Mouse (Mus musculus) hindbrain, embryonic 10.5 days (tissue): ENCODE data around the gene Kmt2a. TPM values are rescaled to one million over a fixed set of nuclear protein-coding genes. Genes with fewer than 3 reads are reported as not detected.
"Not testable (repeated sequence)": the region's sequence is repeated elsewhere in the genome, so short reads cannot be mapped to it uniquely, and the experiment has no call there.

Experiments used
- DNase-seq: peaks from one replicate; pipeline ENCODE4 v3.0.0-alpha.2; 2017; ENCODE audit warnings: low spot score
- H3K27ac ChIP-seq: fragments of 300-500 bp; sonication (generic); 2 replicates; pipeline ENCODE4 v1.5.1; 2016; ENCODE audit warnings: mild to moderate bottlenecking, moderate library complexity
- H3K27me3 ChIP-seq: fragments of 300-500 bp; sonication (generic); 2 replicates; pipeline ENCODE4 v1.6.1; 2016; ENCODE audit warnings: mild to moderate bottlenecking; ENCODE audit not compliant: poor library complexity, insufficient read depth, severe bottlenecking
- H3K36me3 ChIP-seq: fragments of 300-500 bp; sonication (generic); 2 replicates; pipeline ENCODE4 v1.6.1; 2016; ENCODE audit warnings: mild to moderate bottlenecking, moderate library complexity
- H3K4me1 ChIP-seq: fragments of 300-500 bp; sonication (generic); replicated peaks from 2 replicates; pipeline ENCODE4 v1.6.1; 2016; ENCODE audit warnings: mild to moderate bottlenecking
- H3K4me3 ChIP-seq: fragments of 300-500 bp; sonication (generic); 2 replicates; pipeline ENCODE4 v1.5.1; 2016; ENCODE audit warnings: mild to moderate bottlenecking, moderate library complexity
- H3K9me3 ChIP-seq: fragments of 300-500 bp; sonication (generic); 2 replicates; pipeline ENCODE4 v1.6.1; 2016; ENCODE audit warnings: mild to moderate bottlenecking, moderate library complexity
- WGBS: fragments of 180-500 bp; shearing (Covaris S2); methylation state at CpG from one replicate; pipeline ENCODE4 v1.1.7; 2016; 5-methylcytosine and 5-hydroxymethylcytosine counted together
- polyA plus RNA-seq: library from polyadenylated mRNA; unstranded; fragments of >200 nt; fragmentation: Nextera tagmentation; extraction: Ambion mirVana; gene quantifications from 2 replicates; pipeline ENCODE4 v1.2.1, GENCODE M21; 2016

Kmt2a gene
- polyA plus RNA-seq, 1 experiment from 2014 or later: 18.2 TPM

DNA sequence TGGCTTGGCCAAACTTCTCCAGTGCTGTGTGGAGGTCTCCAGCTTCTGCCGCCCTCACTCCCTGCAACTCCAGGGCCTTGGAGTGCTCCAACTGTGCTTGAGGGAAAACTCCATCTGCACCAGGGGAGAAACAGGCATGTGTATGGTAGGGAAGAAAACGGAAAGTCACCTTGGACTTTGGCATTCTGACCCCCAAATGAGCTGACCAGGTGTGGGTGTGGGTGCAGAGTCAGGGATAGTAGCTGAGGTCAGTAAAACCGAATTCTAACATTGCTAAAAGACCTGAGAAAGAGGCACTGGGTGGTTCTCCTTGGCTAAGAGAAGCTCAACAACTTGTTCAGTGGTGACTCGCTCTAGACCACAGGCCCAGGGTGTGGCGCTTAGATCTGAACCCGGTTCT, 79.4 kb downstream of the Kmt2a start:
- Histone ChIP-seq H3K4me1 (peaks cover 25% of the 10 kb centered on the region), H3K36me3 (peaks cover 22% of the 10 kb centered on the region), H3K4me3 (no peak overlapping the region), H3K27me3 (peaks cover 48% of the 10 kb centered on the region), H3K9me3 (no peaks in the 10 kb centered on the region), H3K27ac (no peak overlapping the region)
- 83% methylated on average over 6 of the region's 6 CpGs for WGBS
- DNase-seq: no peak

GRCm38 (mm10) chr9:44799958-44800324, 81.2 kb downstream of the Kmt2a start:
- no peak for DNase-seq
- Histone ChIP-seq H3K27ac (peak overlapping the region; percentile 87), H3K4me3 (peak overlapping the region; percentile 67), H3K4me1 (peaks cover 25% of the 10 kb centered on the region), H3K36me3 (peaks cover 5% of the 10 kb centered on the region), H3K27me3 (peaks cover 54% of the 10 kb centered on the region), H3K9me3 (no peaks in the 10 kb centered on the region)
- 45% methylated on average over 9 of the region's 9 CpGs for WGBS

DNA sequence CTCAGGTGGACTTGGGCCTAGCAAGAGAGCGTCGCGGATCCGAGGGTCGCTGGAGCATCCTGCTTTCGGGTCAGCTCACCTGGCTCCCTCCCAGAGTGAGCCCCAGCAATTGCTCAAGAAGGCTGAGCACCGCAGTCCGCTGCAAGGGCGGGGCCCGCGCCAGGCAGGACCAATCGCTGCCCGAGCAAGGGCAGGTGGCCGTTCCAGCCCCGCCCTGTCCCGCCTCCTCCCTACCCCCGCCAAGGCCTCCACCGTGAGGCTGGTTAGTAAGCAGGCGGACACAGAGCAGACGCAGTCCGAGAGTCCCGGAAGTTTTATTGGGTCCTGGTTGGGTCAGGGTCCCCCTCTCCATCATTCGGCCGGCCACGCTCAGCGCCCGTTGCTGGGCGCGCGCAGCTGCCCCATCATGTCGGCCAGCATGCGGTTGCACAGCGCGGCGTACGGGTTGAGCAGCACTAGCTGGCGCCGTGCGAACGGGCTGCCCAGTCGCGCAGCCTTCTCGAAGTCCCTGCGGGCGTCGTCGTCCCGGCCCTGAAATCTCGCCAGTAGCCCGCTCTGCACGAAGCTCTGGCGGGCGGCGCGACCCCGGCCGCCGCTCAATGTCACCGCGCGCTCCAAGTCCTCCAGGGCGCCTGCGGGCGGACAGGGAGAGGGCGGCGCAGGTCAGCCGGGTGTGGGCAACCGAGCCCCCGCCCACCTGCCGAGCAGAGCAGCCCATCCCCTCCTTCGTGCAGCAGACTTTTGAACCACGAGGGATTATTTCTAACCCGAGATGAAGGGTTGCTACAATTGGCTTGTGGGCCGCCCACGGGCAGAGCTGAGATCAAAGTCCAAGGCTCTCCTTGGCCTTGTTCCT, 81.8 kb downstream of the Kmt2a start, which contains the start of gene Tmem25:
TSS of gene Tmem25 (minus strand) at position 206 of the 856 bp plus-strand sequence.
- WGBS: under 1% methylated on average over 75 of the region's 75 CpGs
- H3K9me3 ChIP-seq: no peaks in the 10 kb centered on the region
- H3K27me3 ChIP-seq: peaks cover 54% of the 10 kb centered on the region
- peak within 1 kb of the TSS; percentile 67 for H3K4me3 ChIP-seq
- no peaks in the 10 kb centered on the region for H3K36me3 ChIP-seq
- peak; percentile 86 for DNase-seq
- H3K4me1 ChIP-seq: peaks cover 25% of the 10 kb centered on the region
- H3K27ac ChIP-seq: peak within 1 kb of the TSS; percentile 87

GRCm38 (mm10) chr9:44798298-44798697, 82.8 kb downstream of the Kmt2a start:
- H3K36me3 ChIP-seq: no peaks in the 10 kb centered on the region
- peak overlapping the region; percentile 67 for H3K4me3 ChIP-seq
- H3K27ac ChIP-seq: no peak overlapping the region
- 40% methylated on average over 7 of the region's 7 CpGs for WGBS
- no peak for DNase-seq
- H3K27me3 ChIP-seq: peaks cover 54% of the 10 kb centered on the region
- peaks cover 25% of the 10 kb centered on the region for H3K4me1 ChIP-seq
- no peaks in the 10 kb centered on the region for H3K9me3 ChIP-seq

DNA sequence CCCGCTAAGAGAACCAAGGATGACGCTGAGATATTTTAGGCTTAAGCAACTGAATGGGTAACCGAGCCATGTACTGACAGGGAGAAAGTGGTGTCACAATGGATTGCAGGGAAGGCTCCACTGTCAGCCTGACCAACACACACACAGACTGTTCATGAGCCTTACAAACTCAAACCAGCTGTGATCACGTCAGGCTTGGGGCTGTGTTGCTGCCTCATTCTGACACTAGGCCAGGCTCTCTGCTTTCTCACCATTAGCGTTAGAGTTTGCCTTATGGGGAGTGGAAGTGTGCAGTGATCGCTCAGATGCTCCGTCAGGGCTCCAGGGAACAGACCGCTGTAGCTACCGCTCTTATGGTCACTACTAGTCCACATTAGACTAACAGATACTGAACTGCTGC, 88.3 kb downstream of the Kmt2a start:
- H3K36me3 ChIP-seq: peaks cover 52% of the 10 kb centered on the region
- no peak overlapping the region for H3K27ac ChIP-seq
- no peak overlapping the region for H3K4me3 ChIP-seq
- peaks cover 13% of the 10 kb centered on the region for H3K27me3 ChIP-seq
- DNase-seq: no peak
- 80% methylated on average over 9 of the region's 9 CpGs for WGBS
- H3K4me1 ChIP-seq: no peaks in the 10 kb centered on the region
- H3K9me3 ChIP-seq: no peaks in the 10 kb centered on the region

- peaks cover 24% of the 10 kb centered on the region for H3K36me3 ChIP-seq
- H3K9me3 ChIP-seq: no peaks in the 10 kb centered on the region
- H3K27me3 ChIP-seq: no peaks in the 10 kb centered on the region
- peaks cover 7% of the 10 kb centered on the region for H3K4me1 ChIP-seq
- peak overlapping the region; percentile 89 for H3K27ac ChIP-seq
- H3K4me3 ChIP-seq: peak overlapping the region; percentile 72
- under 1% methylated on average over 41 of the region's 41 CpGs for WGBS
- peak; percentile 93 for DNase-seq
Observed at GRCm38 (mm10) chr9:44772750-44773651, 108.1 kb downstream of the Kmt2a start.

- H3K9me3 ChIP-seq: no peaks in the 10 kb centered on the region
- WGBS: 22% methylated on average over 5 of the region's 5 CpGs
- no peak overlapping the region for H3K27ac ChIP-seq
- H3K36me3 ChIP-seq: peaks cover 24% of the 10 kb centered on the region
- H3K27me3 ChIP-seq: no peaks in the 10 kb centered on the region
- peak overlapping the region; percentile 72 for H3K4me3 ChIP-seq
- DNase-seq: no peak
- peaks cover 7% of the 10 kb centered on the region for H3K4me1 ChIP-seq
Observed at GRCm38 (mm10) chr9:44772392-44772749, 108.7 kb downstream of the Kmt2a start.

DNA sequence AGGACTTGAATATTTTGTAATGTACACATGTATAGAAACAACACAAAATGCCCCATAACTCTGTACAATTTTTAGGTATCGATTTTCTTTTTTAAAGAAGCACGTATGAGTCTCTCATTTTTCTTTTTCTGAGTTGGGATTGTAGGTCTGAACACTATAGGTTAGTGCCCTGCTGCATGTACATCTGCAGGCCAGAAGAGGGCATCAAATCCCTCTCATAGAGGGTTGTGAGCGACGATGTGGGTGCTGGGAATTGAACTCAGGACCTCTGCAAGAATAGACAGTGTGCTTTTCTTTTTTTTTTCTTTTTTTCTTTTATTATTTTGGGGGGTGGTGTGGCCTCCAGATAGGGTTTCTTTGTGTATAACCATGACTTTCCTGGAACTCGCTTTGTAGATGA, 109.7 kb downstream of the Kmt2a start:
- Histone ChIP-seq H3K9me3 (no peaks in the 10 kb centered on the region), H3K27ac (no peak overlapping the region), H3K36me3 (peaks cover 20% of the 10 kb centered on the region), H3K27me3 (no peaks in the 10 kb centered on the region), H3K4me3 (no peak overlapping the region), H3K4me1 (peaks cover 13% of the 10 kb centered on the region)
- no peak for DNase-seq
- 93% methylated on average over 5 of the region's 5 CpGs for WGBS

- not testable (repeated sequence) for DNase-seq
- WGBS: 37% methylated on average over 9 of the region's 9 CpGs
- peak overlapping the region; percentile 100 for H3K4me3 ChIP-seq
Observed at GRCm38 (mm10) chr9:44768029-44768394, 113.1 kb downstream of the Kmt2a start.

GRCm38 (mm10) chr9:44767101-44768028, 113.7 kb downstream of the Kmt2a start, which contains the start of the genes Arcn1 and Ift46:
Gene Arcn1 (minus strand): TSS chr9:44767845.
Gene Ift46 (plus strand): TSS chr9:44767908.
- H3K4me3 ChIP-seq: peak within 1 kb of the TSS; percentile 100
- H3K36me3 ChIP-seq: peaks cover 4% of the 10 kb centered on the region; the same call in 1 of the 2 replicates
- peak; percentile 94 for DNase-seq
- under 1% methylated on average over 82 of the region's 82 CpGs for WGBS
- peaks cover 22% of the 10 kb centered on the region for H3K4me1 ChIP-seq
- H3K27me3 ChIP-seq: no peaks in the 10 kb centered on the region
- H3K9me3 ChIP-seq: no peaks in the 10 kb centered on the region
- peak within 1 kb of the TSS; percentile 97 for H3K27ac ChIP-seq

More at GRCm38 (mm10) chr9:44768029-44768394, 113.1 kb downstream of the Kmt2a start:
- not testable (repeated sequence) for H3K27me3 ChIP-seq, H3K36me3 ChIP-seq, H3K9me3 ChIP-seq
- peak overlapping the region; percentile 97; the same call in 1 of the 2 replicates for H3K27ac ChIP-seq
- peaks cover 22% of the 10 kb centered on the region for H3K4me1 ChIP-seq

DNA sequence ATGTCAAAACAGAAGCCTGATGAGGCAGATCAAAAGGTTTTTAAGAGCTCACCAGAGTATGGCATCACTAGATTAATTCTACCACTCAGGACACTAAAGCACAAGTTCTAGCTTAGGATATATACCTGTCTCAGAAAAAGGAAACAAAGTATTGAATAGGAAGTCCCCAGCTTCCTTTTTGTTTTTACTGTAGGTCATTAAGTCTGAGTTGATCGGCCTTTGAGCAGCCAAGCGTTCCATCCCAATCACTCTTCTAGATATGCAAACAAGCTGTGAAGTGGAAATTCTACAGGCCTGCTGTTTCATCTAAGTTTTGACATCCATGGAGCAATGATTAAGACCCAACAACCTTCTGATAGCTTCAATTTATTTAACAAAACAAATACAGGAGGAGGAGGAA, 120.2 kb downstream of the Kmt2a start:
- 85% methylated on average over 2 of the region's 2 CpGs for WGBS
- no peak overlapping the region for H3K27ac ChIP-seq

More for the DNA sequence above, 120.2 kb downstream of the Kmt2a start:
- Histone ChIP-seq H3K4me3 (no peak overlapping the region), H3K27me3 (no peaks in the 10 kb centered on the region), H3K9me3 (no peaks in the 10 kb centered on the region), H3K4me1 (peaks cover 11% of the 10 kb centered on the region), H3K36me3 (peaks cover 53% of the 10 kb centered on the region)
- no peak for DNase-seq
